Mouse (Mus musculus) testis, adult 2 months (tissue): Measurements from ENCODE around the gene Vps51. TPM values are rescaled to one million over a fixed set of nuclear protein-coding genes. Genes with fewer than 3 reads are reported as not detected.
"Not testable (repeated sequence)": the region's sequence is repeated elsewhere in the genome, so short reads cannot be mapped to it uniquely, and the experiment has no call there.

Experiments used
- H3K27ac ChIP-seq: fragments of 200-500 bp; 2 replicates; pipeline ENCODE4 v1.5.1; 2012; ENCODE audit warnings: low read depth, low read length; ENCODE audit not compliant: control insufficient read depth, insufficient read depth
- H3K27me3 ChIP-seq: fragments of 200-500 bp; 2 replicates; pipeline ENCODE4 v1.6.1; 2012; ENCODE audit warnings: mild to moderate bottlenecking, low read length, moderate library complexity; ENCODE audit not compliant: control insufficient read depth, insufficient read depth
- H3K36me3 ChIP-seq: fragments of 200-500 bp; 2 replicates; pipeline ENCODE4 v1.6.1; 2012; ENCODE audit warnings: mild to moderate bottlenecking, low read length; ENCODE audit not compliant: control insufficient read depth, insufficient read depth
- H3K4me1 ChIP-seq: fragments of 200-500 bp; 2 replicates; pipeline ENCODE4 v1.6.1; 2012; ENCODE audit warnings: low read length; ENCODE audit not compliant: control insufficient read depth, insufficient read depth
- H3K4me3 ChIP-seq: fragments of 200-500 bp; 2 replicates; pipeline ENCODE4 v1.5.1; 2012; ENCODE audit warnings: low read depth, mild to moderate bottlenecking, low read length, moderate library complexity, mixed read lengths; ENCODE audit not compliant: control insufficient read depth
- CTCF ChIP-seq: fragments of 200-500 bp; IDR thresholded peaks from 2 replicates; pipeline ENCODE4 v1.5.1; 2012; ENCODE audit warnings: low read depth, mild to moderate bottlenecking, inconsistent platforms, low read length, moderate library complexity; ENCODE audit not compliant: control insufficient read depth, insufficient read depth, insufficient replicate concordance
- POLR2A ChIP-seq: fragments of 200-500 bp; IDR thresholded peaks from 2 replicates; pipeline ENCODE4 v1.6.1; 2012; ENCODE audit warnings: low read depth, mild to moderate bottlenecking, inconsistent platforms, low read length, moderate library complexity; ENCODE audit not compliant: control insufficient read depth
- polyA plus RNA-seq: library from polyadenylated mRNA; depleted of rRNA; stranded (reverse); fragments of >200 nt; gene quantifications from 2 replicates; pipeline ENCODE4 v1.2.3, GENCODE M21; 2012

Vps51 gene
- polyA plus RNA-seq, 1 experiment = 52.1 TPM

DNA sequence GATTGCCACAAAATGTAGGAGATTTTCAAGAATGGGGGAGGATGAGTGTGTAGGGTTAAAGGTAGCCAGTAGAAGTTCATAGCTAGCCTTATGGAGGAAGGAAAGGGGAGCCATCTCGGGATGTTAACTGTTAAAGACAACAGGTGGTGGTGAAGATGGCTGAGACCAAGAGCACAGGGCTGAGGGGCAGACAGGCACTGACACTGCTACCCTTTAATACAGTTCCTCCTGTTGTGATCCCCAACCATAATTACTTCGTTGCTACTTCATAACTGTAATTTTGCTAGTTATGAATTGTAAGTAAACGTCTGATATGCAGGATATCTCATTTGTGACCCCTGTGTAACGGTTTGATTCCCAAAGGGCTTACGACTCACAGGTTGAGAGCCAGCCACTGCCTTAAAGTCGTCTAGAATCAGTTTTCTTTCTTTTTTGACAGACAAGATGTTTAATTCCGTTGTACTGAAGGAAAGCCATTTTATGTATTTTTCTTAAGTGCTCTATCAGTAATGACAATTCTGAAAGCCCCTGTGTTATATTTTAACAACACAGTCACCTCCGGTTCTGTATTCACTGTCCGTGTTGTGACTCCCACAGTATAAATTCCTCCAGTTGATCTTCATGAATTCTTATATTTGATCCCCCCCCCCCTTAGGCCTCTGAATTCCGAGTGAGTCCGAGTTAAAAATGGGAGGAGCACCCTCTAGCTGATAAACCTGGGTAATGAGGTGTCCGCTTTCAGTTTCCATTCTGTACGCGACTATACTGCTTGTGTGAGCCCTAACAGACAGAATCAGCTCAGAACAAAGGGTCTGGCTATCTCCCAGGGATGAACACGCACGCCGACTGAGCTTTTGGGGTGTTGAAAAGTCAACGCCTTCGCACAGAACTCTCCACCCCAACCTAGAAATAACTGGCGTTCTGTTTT, 31.4 kb downstream of the Vps51 start:
- Histone ChIP-seq H3K4me1 (peaks cover 5% of the 10 kb centered on the region), H3K4me3 (peak overlapping the region; percentile 88), H3K36me3 (0 out of 2 replicates have a peak, but pooled peaks cover 2% of the 10 kb centered on the region), H3K27ac (peak overlapping the region; percentile 91), H3K27me3 (no peaks in the 10 kb centered on the region)
- TF ChIP-seq POLR2A (no peak; the same call in 1 of the 2 replicates), CTCF (no peak)

DNA sequence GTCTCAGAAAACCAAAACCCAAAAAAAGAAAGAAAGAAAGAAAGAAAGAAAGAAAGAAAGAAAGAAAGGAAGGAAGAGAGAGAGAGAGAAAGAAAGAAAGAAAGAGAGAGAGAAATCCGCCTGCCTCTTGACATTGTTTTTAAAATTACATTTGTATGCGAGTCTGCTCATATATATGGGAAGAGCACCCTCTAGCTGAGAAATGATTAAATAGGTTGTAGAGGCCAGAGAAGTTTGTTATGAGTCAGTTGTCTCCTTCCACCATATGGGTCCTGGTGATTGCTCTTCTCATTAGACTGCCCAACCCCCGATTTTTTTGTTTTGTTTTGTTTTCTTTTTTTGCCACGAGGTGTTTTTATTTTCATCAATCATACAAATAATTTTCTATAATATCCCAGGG, 32.9 kb downstream of the Vps51 start:
- H3K4me1 ChIP-seq, H3K36me3 ChIP-seq, H3K27ac ChIP-seq, H3K4me3 ChIP-seq, H3K27me3 ChIP-seq: not testable (repeated sequence)

DNA sequence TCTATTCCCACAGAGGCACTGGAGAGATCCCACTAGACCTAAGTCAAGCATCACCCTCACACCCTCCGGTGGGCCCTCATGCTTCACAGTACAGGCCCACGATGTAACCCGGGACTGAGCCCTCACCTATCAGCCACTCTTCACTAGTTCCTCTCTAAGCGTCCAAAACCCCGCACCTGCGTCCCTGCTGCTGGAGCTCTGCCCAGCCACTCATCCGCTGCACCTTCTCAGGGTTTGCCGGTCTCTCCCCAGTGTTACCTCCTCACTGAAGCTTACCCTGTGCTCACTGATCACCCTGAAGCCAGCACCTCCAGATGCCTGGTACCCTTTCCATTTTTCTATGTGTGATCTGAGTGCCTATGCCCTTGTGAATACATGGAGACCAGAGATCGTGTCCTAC, 34.7 kb downstream of the Vps51 start:
- H3K4me3 ChIP-seq = no peak overlapping the region
- no peaks in the 10 kb centered on the region for H3K27me3 ChIP-seq
- no peaks in the 10 kb centered on the region for H3K36me3 ChIP-seq
- no peak overlapping the region for H3K27ac ChIP-seq
- TF ChIP-seq POLR2A = no peak
- TF ChIP-seq CTCF = no peak
- H3K4me1 ChIP-seq = peaks cover 3% of the 10 kb centered on the region; the same call in 1 of the 2 replicates

DNA sequence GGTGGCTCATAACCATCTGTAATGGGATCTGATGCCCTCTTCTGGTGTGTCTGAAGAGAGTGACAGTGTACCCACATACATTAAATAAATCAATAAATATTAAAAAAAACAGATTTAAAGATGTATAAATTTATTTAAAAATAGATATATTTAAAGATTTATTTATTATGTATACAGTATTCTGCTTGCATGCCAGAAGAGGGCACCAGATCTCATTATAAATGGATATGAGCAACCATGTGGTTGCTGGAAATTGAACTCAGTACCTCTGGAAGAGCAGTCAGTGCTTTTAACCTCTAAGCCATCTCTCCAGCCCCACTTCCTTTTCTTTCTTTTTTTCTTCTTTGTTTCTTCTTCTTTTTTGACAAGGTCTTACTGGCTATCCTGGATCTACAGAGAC, 37.0 kb downstream of the Vps51 start:
- Histone ChIP-seq H3K4me1 (no peaks in the 10 kb centered on the region), H3K27ac (no peak overlapping the region), H3K27me3 (no peaks in the 10 kb centered on the region), H3K4me3 (no peak overlapping the region), H3K36me3 (no peaks in the 10 kb centered on the region)
- TF ChIP-seq CTCF (no peak), POLR2A (no peak)

DNA sequence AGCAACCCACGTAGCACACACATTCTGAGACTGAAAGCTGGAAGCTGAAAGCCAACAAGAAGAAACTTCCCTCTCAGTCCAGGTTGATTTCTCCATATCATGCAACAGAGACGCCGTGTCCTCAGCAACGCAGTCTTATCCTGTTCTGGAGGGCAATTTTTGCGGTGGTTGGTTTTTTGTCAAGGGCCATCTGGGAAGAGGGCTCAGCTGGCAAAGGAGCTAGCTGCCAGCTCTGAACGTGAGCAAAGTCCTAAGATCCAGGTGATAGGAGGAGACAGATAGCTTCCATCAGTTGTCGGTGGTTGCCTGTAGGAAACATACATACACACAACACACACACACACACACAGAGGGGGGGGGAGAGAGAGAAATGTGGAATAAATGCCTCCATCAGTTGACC, 38.7 kb downstream of the Vps51 start:
- Histone ChIP-seq H3K36me3 (no peaks in the 10 kb centered on the region), H3K4me1 (no peaks in the 10 kb centered on the region), H3K27me3 (no peaks in the 10 kb centered on the region), H3K27ac (no peak overlapping the region), H3K4me3 (no peak overlapping the region)
- TF ChIP-seq POLR2A (no peak), CTCF (no peak)

DNA sequence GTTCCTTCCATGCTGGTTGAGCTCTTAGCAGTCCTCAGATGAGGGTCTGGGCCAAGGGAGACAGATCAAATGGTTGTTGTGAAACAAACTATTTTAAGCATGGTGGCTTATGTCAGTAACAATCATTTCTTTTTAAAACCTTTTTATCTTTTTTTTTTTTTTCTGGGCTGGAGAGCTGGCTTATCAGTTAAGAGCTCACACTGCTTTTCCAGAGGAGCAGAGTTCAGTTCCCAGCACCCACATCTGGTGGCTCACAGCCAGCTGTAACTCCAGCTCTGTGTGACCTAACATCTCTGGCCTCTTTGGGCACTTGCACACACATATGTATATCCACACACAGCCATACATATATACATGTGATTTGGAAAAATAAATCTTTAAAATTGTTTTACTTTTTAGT, 39.3 kb downstream of the Vps51 start:
- H3K4me3 ChIP-seq = no peak overlapping the region
- no peaks in the 10 kb centered on the region for H3K36me3 ChIP-seq
- H3K27ac ChIP-seq = no peak overlapping the region
- TF ChIP-seq CTCF (no peak), POLR2A (no peak)
- no peaks in the 10 kb centered on the region for H3K4me1 ChIP-seq
- no peaks in the 10 kb centered on the region for H3K27me3 ChIP-seq

DNA sequence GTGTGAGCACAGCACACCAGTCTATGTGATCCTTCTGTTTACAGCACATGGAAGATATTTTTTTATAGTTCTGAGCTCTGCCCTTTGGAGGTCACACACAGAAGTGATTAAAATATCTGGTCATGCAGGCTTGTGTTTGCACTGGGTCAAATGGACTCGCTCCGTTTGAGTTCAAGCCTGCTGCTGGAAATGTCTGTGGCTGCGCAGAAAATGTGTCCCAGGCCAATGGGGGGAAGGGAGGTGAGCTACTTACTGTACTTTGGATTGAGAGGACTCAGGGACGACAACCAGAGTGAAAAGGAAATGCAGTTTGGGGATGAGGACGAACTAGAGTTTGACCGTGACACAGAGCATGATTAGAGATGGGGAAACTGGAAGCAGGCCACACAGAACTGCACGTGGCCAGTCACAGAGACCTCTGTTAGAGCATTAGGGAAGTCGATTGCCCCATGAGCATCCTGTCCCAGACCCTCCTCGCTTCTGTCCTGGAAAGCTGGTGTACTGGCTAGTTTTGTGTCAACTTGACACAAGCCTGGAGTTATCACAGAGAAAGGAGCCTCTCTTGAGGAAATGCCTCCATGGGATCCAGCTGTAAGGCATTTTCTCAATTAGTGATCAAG, 41.0 kb downstream of the Vps51 start:
- no peak for TF ChIP-seq CTCF
- Histone ChIP-seq H3K4me3 (no peak overlapping the region), H3K4me1 (no peaks in the 10 kb centered on the region), H3K27ac (no peak overlapping the region), H3K36me3 (no peaks in the 10 kb centered on the region), H3K27me3 (no peaks in the 10 kb centered on the region)
